Mouse (Mus musculus): ENCODE measurements around the gene Hdgfl2.
"Not testable (repeated sequence)": the region's sequence is repeated elsewhere in the genome, so short reads cannot be mapped to it uniquely, and the experiment has no call there.

Gene Hdgfl2

DNA sequence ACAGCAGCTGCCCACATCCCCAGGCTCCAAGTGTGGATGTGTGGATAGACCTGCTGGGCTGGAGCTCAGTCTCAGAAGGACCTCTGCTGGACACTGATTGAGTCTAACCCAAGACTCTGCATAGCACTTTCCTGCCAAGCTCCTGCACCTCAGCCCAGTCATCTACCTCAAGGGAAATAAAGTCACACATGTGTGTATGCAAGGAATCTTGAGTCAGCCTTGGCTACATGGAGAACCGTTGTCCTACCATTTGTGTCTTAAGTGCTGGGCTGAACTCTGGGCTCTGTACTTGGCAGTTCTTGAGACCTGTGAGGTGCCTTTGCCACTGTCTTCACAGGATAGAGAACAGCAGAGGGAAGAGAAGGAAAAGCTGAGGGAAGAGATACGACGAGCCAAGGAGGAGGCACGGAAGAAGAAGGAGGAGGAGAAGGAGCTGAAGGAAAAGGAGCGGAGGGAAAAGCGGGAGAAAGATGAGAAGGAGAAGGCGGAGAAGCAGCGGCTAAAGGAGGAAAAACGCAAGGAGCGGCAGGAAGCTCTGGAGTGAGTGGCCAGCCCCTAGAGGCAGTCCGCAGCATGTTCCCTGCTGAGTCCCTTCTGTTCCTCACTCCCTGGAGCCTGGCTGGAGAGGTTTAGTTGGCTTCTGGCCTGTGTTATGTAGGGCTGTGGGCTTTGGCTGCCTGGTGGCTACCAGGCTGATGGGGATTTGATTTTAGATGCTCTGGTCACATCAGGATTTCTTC, 21.9 kb upstream of the Hdgfl2 start:
- no peak for DNase-seq (ENCODE audit: inconsistent age in 2 of 2, low spot score in 1 of 2)

DNA sequence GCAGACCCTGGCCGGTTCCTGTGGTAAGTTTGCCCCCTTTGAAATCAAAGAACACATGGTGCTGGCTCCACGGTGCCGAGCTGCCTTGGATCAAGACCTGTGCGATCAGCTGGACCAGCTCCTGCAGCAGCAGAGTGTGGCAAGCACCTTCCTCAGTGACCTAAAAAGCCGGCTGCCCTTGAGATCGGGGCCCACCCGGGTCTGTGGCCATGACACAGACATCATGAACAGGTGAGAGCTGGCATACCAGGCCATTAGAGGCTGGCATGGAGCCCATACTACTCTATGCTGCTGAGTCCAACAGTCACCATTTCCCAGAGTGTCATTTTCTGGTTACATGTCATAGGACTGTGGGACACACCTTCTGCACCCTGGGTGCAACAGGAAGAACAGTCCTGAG, 17.4 kb upstream of the Hdgfl2 start:
- no peak for DNase-seq (ENCODE audit: inconsistent age in 2 of 2, low spot score in 1 of 2)

DNA sequence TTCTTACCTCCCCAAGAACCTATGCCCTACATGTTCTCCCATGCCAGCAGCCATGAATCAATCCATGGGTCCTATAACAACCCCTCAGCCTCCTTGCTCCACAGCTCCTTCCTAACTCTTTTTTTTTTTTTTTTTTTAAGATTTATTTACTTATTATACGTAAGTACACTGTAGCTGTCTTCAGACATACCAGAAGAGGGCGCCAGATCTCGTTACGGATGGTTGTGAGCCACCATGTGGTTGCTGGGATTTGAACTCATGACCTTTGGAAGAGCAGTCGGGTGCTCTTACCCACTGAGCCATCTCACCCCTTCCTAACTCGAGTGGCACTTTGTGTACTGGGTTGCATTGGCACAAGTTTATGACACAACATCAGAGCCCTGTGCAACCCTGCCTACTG, 13.7 kb upstream of the Hdgfl2 start:
- not testable (repeated sequence) for DNase-seq (ENCODE audit: inconsistent age in 2 of 2, low spot score in 1 of 2)

DNA sequence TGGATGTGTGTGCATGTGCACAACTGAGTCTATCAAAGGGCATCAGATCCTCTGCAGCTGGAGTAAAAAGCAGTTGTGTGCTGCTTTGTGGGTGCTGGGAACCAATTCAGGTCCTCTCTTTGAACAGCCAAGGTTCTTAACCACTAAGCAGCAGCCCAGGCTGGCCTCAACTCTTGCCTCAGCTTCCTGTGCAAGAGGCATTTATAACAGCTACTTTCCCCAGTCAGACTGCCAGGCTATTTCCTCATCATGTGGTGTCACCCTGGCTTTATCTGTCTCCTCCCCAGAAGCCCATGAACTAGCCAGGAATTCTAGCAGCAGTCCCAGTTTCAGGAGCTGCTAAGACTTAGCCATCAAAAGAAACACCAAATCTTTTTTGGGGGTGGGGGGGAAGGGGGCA, 13.0 kb upstream of the Hdgfl2 start:
- DNase-seq (ENCODE audit: inconsistent age in 2 of 2, low spot score in 1 of 2), result peak in 1 of 2 experiments; percentile 33

DNA sequence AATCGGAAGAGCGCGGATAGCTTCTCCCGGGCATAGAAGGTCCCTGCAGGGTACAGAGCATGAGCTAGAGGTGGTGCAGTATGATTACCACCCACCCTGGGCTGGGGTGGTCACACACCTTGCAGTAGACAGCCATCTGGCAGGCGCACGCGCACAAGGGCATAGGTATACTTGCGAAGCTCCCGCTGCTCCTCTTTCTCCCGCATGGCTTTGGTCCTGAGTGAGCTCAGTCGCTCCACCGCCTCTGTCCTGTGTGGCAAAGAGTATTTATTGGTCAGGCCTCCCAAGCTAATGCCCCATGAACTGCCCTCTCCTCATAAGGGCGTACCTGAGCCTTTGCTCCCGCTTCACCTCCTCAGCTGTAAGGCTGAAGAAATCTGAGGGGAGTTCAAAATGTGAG, 10.4 kb upstream of the Hdgfl2 start:
- DNase-seq (ENCODE audit: inconsistent age in 2 of 2, low spot score in 1 of 2), result no peak

DNA sequence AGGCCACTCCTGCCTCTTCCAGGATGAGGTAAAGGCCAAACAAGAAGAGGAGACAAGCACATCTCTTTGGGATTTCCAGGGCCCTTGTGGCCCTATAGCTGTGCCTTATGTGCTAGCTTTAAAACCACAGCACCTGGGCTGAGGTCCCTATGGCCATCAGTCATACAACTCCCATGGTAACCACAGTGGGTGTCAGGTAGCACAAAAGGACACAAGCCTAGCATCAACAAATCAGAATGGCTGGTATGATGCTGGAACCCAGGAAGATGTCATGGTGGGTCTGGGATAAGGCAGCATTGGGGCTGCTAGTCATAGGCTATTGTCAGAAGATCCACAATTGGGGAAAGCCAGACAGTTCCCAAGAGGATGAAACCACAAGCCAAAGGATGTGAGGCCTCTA, 8.3 kb upstream of the Hdgfl2 start:
- no peak for DNase-seq (ENCODE audit: inconsistent age in 2 of 2, low spot score in 1 of 2)

DNA sequence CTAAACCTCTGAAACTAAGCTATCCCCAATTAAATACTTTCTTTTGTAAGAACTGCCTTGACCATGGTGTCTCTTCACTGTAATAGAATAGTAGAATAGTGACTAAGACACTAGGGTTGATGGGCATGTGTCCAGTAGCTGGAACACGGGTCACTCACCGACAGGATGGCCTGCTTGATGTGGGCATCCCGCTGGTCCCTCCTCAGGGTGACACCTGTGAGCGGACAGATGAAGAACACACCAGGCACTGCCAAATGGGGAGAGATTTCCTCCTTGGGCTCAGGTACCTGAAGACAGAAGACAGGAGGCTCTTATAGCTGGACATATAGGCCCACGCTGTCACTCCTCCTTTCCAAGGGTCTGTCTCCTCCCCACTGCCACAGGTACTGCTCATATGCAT, 7.2 kb upstream of the Hdgfl2 start:
- DNase-seq (ENCODE audit: inconsistent age in 2 of 2, low spot score in 1 of 2), result no peak

DNA sequence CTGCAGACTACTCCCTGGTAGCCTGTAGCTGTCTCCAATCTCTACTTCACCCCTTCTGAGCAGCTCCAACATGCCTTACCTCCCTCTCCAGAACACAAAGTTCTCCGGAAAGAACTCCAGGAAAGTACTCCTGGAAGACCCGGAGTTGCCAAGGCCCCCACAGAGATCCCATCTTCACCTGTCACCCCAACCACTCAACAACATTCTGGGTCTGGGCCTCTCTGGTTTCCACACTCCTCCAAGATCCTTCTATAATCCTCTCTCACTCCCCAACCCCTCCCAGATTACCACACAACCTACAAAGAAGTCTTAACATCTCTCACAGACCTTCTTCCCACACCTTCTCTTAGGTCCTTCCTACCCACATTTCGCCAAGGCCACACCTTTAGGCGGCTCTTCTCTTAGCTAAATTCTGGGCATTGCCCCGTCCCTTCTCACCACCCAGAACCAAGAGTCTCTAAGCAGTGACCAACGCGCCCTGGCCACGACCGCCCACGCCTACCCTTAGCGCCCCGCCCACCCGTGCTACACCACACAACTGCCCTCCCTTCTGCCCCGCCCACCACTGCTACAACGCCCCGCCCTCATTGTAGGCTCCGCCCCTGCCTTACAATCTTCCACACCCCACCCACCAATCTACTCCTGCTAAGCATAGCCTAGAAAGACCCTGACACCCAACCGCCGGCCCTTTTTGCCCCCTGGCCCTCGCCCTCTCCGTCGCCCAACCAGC, 5.2 kb upstream of the Hdgfl2 start:
- DNase-seq (ENCODE audit: inconsistent age in 2 of 2, low spot score in 1 of 2), result peak; percentile 91 to 97

DNA sequence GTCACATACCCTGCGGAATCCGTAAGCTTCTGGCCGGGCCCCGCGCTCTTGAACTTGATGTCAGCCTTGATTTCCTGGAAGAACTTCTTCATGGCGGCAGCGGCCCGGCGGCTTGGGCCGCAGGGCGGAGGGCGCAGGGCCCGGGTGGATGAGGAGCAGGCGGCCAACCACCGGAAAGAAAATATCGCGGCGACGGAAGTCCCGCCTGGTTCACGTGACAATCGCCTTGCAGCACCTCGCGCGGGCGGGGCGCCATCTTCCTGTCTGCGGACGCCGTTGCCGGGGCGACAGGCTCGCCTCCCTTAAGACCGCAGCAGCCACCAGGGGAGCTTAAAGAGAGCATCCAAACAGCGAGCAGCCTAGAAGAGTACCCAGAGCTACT, 4.6 kb upstream of the Hdgfl2 start, which contains the start of gene Ubxn6:
Ubxn6 (minus strand) TSS at position 202 of the 382 bp plus-strand sequence.
- peak; percentile 98 for DNase-seq (ENCODE audit: inconsistent age in 2 of 2, low spot score in 1 of 2)

DNA sequence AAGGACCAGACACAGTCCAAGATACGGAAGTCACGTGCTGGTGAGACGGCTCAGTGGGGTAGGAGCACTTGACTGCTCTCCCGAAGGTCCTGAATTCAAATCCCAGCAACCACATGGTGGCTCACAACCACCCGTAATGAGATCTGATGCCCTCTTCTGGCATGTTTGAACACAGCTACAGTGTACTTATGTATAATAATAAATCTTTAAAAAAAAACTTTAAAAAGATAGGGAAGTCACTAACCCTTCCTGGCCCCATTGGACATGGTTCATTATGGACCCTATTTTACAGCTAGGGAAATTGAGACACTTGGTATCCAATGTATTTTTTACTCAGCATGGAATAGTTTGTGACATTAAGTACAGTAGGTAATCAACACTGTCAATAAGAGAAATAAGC, 1.9 kb upstream of the Hdgfl2 start:
- no peak for DNase-seq (ENCODE audit: inconsistent age in 2 of 2, low spot score in 1 of 2)

DNA sequence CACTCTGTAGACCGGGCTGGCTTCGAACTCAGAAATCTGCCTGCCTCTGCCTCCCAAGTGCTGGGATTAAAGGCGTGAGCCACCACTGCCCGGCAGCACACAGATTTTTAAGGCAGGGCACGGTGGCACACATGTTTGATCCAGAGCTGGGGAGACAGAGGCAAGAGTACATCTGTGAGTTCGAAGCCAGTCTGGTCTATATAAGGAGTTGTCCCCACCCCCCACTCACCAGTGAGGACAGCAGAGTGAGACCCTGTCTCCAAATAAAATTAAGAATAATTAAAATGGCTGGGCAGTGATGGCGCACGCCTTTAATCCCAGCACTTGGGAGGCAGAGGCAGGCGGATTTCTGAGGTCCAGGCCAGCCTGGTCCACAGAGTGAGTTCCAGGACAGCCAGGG, 1.1 kb upstream of the Hdgfl2 start:
- DNase-seq (ENCODE audit: inconsistent age in 2 of 2, low spot score in 1 of 2), result peak; percentile 62 to 74

DNA sequence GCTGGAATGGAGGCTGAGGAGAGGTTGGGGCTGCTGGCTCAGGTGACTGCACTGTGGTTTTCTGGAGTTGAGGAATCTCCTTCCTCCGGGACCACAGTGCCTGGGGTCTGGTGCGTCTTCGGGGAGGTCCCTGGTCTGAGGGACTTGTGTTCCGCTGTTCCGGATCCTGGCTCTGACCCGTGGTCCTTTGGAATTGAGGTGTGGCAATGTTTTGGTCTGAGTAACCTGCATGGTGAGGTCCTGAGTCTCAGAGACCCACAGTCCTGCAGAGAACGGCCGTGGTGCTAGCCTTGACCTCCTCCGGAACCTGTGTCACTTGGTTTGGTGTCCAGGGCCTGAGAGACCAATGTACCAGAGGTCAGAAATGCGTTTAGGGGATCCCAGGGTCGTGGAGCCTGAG, 487 bp downstream of the Hdgfl2 start:
- peak; percentile 52 to 81 for DNase-seq (ENCODE audit: inconsistent age in 2 of 2, low spot score in 1 of 2)

DNA sequence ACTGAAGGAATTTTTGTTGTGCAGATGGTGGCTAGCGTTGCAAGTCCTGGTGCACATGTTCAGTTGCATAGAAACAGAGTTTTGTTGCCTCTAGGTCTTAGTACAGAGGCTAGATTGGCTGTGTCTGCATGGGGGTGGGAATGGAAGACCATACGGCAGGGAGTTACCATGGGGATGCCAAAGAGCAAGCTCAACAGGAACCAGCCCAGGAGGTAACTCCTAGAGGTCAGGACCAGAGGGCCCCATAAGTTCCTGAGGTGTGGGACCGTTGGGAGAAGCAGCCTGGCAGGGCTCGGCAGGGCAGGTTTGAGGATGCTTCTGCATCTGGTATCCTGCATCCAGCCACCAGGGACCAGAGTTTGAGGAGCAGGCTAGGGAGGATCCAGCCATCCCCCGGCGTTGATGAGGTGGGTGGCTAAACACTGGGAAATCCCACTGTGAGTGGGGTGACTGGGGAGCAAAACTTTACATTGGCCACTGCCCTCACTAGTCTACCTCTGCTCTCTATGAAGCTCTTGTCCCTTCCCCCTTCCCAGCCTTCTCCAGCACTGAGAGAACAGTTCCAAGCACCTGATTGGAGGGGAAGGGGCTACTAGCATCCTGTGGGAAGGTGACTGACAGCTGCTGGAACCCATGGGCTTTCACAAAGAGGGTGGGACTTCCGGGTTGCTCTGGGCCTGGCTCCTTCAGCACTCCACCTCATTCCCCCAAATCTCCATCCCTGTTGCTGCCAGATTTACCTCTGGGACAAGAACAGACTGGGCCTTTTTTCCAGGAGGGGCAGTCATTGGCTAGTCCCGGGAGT, 1.5 kb downstream of the Hdgfl2 start:
- DNase-seq (ENCODE audit: inconsistent age in 2 of 2, low spot score in 1 of 2), result peak in 1 of 2 experiments; percentile 57

DNA sequence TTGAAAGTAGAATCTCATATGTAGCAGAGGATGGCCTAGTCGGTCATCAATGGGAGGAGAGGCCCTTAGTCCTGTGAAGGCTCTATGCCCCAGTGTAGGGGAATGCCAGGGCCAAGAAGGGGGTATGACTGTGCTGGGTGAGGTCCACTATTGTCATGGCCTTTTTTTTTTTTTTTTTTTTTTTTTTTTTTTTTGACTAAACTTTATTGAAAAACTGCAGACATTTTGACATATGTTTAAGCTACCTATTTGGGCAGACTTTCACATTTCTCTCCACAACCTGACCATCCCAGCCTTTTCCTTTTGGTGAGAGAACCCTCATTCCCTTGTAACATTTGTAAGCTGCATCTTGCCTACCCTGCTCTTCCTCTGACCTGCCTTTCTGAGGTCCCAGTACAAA, 12.9 kb downstream of the Hdgfl2 start:
- no peak for DNase-seq (ENCODE audit: inconsistent age in 2 of 2, low spot score in 1 of 2)

DNA sequence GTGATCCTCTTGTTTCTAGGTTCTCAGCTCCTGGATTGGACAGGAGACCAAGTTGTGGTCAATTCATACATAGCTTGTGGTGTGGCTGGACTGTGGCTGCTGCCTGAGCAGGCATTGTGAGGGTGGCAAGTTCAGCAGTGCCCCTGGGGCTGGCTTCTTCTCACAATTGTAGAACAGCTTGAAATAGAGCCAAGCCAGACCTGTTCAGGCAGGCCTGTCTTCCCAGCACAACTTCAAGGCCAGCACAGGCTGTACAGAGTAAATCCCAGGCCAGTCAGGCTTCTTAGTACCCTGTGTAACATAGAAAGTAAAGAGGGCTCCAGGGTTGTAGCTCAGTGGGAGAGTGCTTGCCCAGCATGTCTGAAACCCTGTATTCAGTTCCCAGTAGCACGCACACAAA, 13.4 kb downstream of the Hdgfl2 start:
- DNase-seq (ENCODE audit: inconsistent age in 2 of 2, low spot score in 1 of 2), result peak; percentile 67 to 82

DNA sequence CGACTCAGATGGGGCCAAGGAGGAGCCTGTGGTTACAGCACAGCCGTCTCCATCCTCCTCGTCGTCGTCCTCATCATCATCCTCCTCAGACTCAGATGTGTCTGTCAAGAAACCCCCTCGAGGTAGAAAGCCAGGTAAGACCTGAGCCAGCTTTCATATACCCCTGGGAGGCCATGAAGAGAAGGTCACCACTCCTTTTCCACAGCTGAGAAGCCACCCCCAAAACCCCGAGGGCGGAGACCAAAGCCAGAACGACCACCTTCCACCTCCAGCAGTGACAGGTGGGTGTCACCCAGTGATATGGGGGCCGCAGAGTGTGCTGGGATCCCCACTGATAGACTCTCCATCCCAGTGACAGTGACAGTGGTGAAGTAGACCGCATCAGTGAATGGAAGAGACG, 17.4 kb downstream of the Hdgfl2 start:
- no peak for DNase-seq (ENCODE audit: inconsistent age in 2 of 2, low spot score in 1 of 2)

DNA sequence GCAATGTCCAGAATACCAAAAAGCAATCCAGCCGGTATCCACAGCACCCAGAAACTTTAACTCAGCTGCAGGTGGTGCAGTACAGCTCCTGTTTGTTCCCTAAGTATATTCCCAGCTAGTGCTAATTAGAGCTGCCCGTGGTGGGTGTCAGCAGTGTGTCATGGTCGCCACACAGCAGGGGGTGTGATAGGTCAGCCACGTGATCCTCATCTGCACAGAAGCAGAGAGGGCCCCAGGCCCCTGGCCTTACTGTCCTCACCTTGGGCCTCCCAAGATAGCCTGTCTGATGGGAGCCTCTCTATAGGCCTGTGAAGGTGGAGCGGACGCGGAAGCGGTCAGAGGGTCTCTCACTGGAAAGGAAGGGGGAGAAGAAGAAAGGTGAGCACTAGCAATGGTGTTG, 18.7 kb downstream of the Hdgfl2 start:
- no peak for DNase-seq (ENCODE audit: inconsistent age in 2 of 2, low spot score in 1 of 2)

DNA sequence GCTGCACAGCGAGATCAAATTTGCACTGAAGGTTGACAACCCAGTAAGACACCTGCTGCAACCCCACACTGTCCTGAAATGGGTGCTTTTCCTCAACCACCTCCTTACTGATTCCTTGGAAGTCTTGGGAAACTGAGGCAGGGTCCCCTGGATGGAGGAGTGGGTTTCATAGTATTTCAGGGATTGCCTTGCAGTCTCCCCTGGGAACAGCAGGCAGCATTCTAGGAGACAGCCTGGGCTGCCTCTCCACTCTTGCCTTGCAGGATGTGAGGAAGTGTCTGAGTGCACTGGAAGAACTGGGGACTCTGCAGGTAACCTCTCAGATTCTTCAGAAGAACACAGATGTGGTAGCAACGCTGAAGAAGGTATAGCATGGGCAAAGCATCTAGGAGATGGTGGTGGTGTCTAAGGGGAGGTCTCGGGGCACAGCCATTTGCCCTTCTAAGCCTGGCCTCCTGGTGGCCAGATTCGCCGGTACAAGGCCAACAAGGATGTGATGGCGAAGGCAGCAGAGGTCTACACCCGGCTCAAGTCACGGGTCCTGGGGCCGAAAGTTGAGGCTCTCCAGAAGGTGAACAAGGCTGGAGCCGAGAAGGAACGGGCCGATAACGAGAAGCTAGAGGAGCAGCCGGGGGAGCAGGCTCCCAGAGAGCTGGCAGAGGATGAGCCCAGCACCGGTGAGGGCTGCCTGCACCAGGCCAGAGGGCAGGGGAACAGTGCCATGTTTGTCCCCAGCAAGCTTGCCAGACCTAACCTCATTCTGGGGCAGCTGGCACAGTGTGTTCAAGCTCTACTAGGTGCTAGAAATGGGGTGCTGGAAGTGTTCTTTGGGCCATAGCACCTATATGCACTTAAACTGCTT, 19.5 kb downstream of the Hdgfl2 start:
- no peak for DNase-seq (ENCODE audit: inconsistent age in 2 of 2, low spot score in 1 of 2)

DNA sequence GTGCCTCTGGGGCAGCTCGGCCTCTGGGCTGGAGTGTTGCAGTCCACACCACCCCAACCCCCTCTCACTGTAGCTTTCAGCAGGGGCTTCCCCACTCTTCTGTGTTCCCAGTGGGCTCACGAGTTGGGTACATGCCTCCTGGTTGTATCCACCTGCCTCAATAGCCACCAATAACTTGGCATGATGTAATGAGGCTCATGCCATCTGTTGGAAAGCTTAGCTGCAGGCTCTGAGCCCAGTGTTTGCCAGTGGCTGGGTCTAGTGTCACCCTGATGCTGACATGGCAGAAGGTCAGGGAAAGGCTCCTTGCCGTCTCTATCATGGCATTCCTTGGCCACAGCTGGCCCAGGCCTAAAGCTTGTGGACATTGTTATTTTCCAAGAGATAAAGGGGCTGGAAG, 21.4 kb downstream of the Hdgfl2 start:
- DNase-seq (ENCODE audit: inconsistent age in 2 of 2, low spot score in 1 of 2), result peak; percentile 50 to 67

DNA sequence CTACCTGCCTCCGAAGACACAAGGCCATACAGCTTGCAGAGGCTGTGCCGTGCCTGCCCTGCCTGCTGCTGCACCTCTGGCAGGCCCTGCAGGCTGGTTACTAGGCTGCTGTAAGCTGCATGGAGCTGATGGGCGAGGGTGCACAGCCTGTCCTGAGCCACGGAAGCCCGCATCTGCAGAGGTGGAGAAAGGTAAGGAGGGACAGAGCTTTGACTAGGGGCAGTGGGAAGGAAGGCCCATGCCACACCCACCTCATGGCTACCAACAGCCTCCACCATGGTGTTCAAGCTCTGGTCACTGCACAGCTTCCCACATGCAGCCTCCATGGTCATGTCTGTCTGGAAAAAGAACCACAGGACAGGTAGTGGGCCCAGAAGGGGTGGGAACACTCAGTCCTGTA, 22.7 kb downstream of the Hdgfl2 start:
- DNase-seq (ENCODE audit: inconsistent age in 2 of 2, low spot score in 1 of 2), result peak in 1 of 2 experiments; percentile 50

DNA sequence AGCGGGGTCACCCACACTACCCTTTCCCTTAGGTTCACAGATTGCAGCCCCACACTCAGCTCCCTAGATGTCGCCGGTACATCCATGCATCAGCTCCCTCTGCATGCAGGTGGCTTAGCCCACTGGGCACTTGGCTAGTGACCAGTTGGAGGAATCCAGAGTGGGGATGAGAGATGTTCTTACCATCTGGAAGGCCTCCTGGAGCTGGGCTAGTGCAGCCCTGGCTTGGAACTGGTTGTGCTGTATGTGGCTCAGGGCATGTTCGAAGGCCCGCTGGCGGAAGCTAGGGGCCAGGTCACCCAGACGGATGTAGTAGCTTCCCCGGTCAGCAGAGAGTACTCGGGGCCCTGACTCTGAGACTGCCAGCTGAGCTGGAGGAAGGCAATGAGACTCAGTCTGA, 23.5 kb downstream of the Hdgfl2 start:
- peak in 1 of 2 experiments; percentile 51 for DNase-seq (ENCODE audit: inconsistent age in 2 of 2, low spot score in 1 of 2)

Data from adrenal gland, adult (tissue).